Mouse (Mus musculus) heart, embryonic 14.5 days (tissue): ENCODE measurements around the gene Traf4. TPM values are rescaled to one million over a fixed set of nuclear protein-coding genes. Genes with fewer than 3 reads are reported as not detected.

ENCODE experiments used
- ATAC-seq: fragments of 200-750 bp; cut with Nextera tagmentation; 2 replicates; pipeline ENCODE4 v1.8.0; 2017; ENCODE audit warnings: low read depth, moderate TSS enrichment; ENCODE audit not compliant: insufficient number of reproducible peaks, insufficient read depth, low FRiP score
- H3K27ac ChIP-seq, 2 experiments: fragments of 200-500 bp in 1 of 2; fragments of 300-500 bp in 1 of 2; sonication (generic) in 1 of 2; replicated peaks in 1 of 2; 2 replicates each; pipeline ENCODE4 v1.5.1; 2012 to 2014; ENCODE audit warnings: low read depth in 2 of 2, low read length in 2 of 2, control low read depth in 1 of 2, mild to moderate bottlenecking in 1 of 2, mixed read lengths in 1 of 2; ENCODE audit not compliant: control insufficient read depth in 1 of 2, insufficient read depth in 1 of 2
- H3K27me3 ChIP-seq: fragments of 300-500 bp; sonication (generic); 2 replicates; pipeline ENCODE4 v1.6.1; 2014; ENCODE audit warnings: mild to moderate bottlenecking, low read length, control low read depth; ENCODE audit not compliant: control insufficient read depth, insufficient read depth
- H3K36me3 ChIP-seq: fragments of 300-500 bp; sonication (generic); 2 replicates; pipeline ENCODE4 v1.6.1; 2014; ENCODE audit warnings: mild to moderate bottlenecking, control low read depth, low read length, mixed read lengths; ENCODE audit not compliant: control insufficient read depth, insufficient read depth
- H3K4me1 ChIP-seq, 2 experiments: fragments of 200-500 bp in 1 of 2; fragments of 300-500 bp in 1 of 2; sonication (generic) in 1 of 2; 2 replicates each; pipeline ENCODE4 v1.6.1; 2012 to 2014; ENCODE audit warnings: low read length in 2 of 2, control low read depth in 1 of 2, mixed read lengths in 1 of 2; ENCODE audit not compliant: control insufficient read depth in 2 of 2, insufficient read depth in 2 of 2
- H3K4me2 ChIP-seq: fragments of 300-500 bp; sonication (generic); 2 replicates; pipeline ENCODE4 v1.6.1; 2014; ENCODE audit warnings: mild to moderate bottlenecking, low read length
- H3K4me3 ChIP-seq, 2 experiments: fragments of 200-500 bp in 1 of 2; fragments of 300-500 bp in 1 of 2; sonication (generic) in 1 of 2; 2 replicates each; pipeline ENCODE4 v1.5.1; 2012 to 2014; ENCODE audit warnings: low read length in 2 of 2, mild to moderate bottlenecking in 2 of 2, control low read depth in 1 of 2, low read depth in 1 of 2, moderate library complexity in 1 of 2; ENCODE audit not compliant: control insufficient read depth in 1 of 2, insufficient read depth in 1 of 2
- H3K9ac ChIP-seq: fragments of 300-500 bp; sonication (generic); 2 replicates; pipeline ENCODE4 v1.6.1; 2014; ENCODE audit warnings: mild to moderate bottlenecking, low read length
- H3K9me3 ChIP-seq: fragments of 300-500 bp; sonication (generic); 2 replicates; pipeline ENCODE4 v1.6.1; 2016; ENCODE audit warnings: low read length, control low read depth; ENCODE audit not compliant: control insufficient read depth
- WGBS: fragments of 180-500 bp; shearing (Covaris S2); extraction: QIAGEN DNeasy Blood & Tissue Kit; methylation state at CpG from one replicate; pipeline ENCODE4 v1.1.7; 2014; 5-methylcytosine and 5-hydroxymethylcytosine counted together
- polyA plus RNA-seq: library from polyadenylated mRNA; unstranded; fragments of >200 nt; fragmentation: Nextera tagmentation; extraction: Ambion mirVana; gene quantifications from 2 replicates; pipeline ENCODE4 v1.2.1, GENCODE M21; 2014

Traf4 gene
- polyA plus RNA-seq, 1 experiment from 2014 or later, result 25.6 TPM

DNA sequence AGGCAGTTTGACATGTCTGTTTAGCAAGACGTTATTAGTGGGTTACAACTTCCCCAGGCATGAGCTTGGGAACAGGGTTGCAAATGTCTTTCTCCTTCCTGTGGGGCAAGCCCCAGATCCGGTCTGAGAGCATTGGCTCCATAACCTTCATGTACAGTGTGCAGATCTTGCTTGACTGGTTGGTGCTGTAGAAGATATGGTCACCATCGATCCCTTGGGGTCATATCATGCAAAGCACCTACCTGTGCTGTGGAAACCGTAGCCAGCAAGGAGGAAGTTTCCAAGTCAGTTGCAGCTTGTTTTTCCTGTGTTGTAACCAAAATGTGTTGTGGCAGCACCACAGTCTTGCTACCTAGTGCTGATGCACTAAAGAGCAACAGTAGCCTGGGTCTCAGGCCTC is 38.6 kb downstream of the Traf4 start:
- 79% methylated on average over 4 of the region's 4 CpGs for WGBS
- Histone ChIP-seq H3K4me1 (peaks cover 3 to 30% of the 10 kb centered on the region in 2 experiments), H3K9me3 (no peaks in the 10 kb centered on the region), H3K4me3 (no peak overlapping the region), H3K36me3 (0 out of 2 replicates have a peak, but pooled peaks cover 6% of the 10 kb centered on the region), H3K27me3 (no peaks in the 10 kb centered on the region), H3K27ac (no peak overlapping the region), H3K4me2 (no peak overlapping the region), H3K9ac (no peak overlapping the region)
- no peak for ATAC-seq

DNA sequence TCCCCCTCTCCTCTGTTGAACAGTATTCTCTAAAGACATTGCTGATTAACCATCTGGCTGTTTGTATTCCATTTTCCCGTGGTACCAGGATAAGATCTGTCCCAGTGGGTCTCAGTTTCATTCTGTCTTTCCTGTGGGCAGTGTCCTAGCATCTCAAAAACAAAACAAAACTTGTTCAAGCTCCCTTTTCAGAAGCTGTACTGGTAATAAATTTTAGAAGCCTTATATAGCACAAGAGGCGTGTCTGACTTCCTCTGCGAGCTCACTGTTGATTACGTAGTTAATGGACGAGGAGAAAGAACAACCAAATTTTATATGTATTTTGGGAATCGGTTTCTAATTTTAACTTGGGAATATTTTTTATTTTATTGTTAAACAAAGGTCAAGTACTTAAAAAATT is 39.7 kb downstream of the Traf4 start:
- WGBS, result 74% methylated on average over 6 of the region's 6 CpGs
- H3K4me3 ChIP-seq, result no peak overlapping the region
- no peak overlapping the region for H3K4me2 ChIP-seq
- H3K4me1 ChIP-seq, result peaks cover 3 to 38% of the 10 kb centered on the region in 2 experiments
- no peak overlapping the region for H3K9ac ChIP-seq
- H3K27ac ChIP-seq, result no peak overlapping the region
- no peaks in the 10 kb centered on the region for H3K9me3 ChIP-seq
- no peaks in the 10 kb centered on the region for H3K27me3 ChIP-seq
- ATAC-seq, result no peak
- H3K36me3 ChIP-seq, result 0 out of 2 replicates have a peak, but pooled peaks cover 6% of the 10 kb centered on the region

DNA sequence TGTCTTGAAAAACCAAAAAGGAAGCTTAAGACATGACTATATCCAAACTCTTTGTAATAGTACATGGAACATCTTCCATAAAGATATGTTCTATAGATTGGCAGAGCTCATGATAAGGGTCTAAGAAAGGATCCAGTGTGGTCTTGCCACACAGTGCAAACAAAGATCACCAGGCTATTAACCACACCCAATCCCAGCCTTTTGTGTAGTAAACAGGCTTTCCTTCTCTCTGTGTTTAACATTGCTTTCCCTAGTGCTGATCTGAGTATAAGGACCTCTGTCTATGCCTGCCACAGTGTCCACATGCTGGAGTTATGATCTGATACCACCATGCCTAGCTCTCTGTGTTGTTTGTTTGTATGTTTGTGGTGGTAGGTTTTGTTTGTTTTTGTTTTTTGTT is 41.6 kb downstream of the Traf4 start:
- H3K27ac ChIP-seq, result no peak overlapping the region
- 0 out of 2 replicates have a peak, but pooled peaks cover 6% of the 10 kb centered on the region for H3K36me3 ChIP-seq
- H3K4me2 ChIP-seq, result no peak overlapping the region
- peaks cover 0 to 43% of the 10 kb centered on the region in 2 experiments; a peak in 3 of 4 replicates for H3K4me1 ChIP-seq
- H3K9me3 ChIP-seq, result no peaks in the 10 kb centered on the region
- H3K9ac ChIP-seq, result no peak overlapping the region
- H3K27me3 ChIP-seq, result no peaks in the 10 kb centered on the region
- ATAC-seq, result no peak
- H3K4me3 ChIP-seq, result no peak overlapping the region

DNA sequence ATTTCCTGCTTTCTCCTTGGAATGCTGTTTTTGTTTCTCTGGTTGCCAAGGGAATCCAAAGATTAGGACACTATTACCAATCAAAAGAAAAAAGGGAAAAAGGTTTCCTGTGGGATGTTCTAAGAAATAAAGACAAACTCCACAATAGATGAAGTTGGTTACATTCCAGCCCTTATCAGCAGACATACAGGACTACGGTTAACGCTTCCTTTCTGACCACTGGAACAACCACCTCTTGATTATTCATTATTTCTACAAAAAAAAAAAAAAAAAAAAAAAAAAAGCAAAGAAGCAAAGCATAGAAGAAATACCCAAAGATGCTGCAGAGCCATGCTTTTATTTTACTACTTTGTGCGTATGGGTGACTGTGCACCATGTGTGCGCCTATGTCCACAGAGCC is 42.6 kb downstream of the Traf4 start:
- H3K27ac ChIP-seq, result no peak overlapping the region
- ATAC-seq, result no peak
- H3K4me1 ChIP-seq, result peaks cover 0 to 43% of the 10 kb centered on the region in 2 experiments; a peak in 3 of 4 replicates
- no peak overlapping the region for H3K4me3 ChIP-seq
- no peak overlapping the region for H3K9ac ChIP-seq
- no peaks in the 10 kb centered on the region for H3K27me3 ChIP-seq
- WGBS, result 77% methylated on average over 4 of the region's 4 CpGs
- H3K9me3 ChIP-seq, result no peaks in the 10 kb centered on the region
- no peak overlapping the region for H3K4me2 ChIP-seq
- H3K36me3 ChIP-seq, result 0 out of 2 replicates have a peak, but pooled peaks cover 6% of the 10 kb centered on the region

DNA sequence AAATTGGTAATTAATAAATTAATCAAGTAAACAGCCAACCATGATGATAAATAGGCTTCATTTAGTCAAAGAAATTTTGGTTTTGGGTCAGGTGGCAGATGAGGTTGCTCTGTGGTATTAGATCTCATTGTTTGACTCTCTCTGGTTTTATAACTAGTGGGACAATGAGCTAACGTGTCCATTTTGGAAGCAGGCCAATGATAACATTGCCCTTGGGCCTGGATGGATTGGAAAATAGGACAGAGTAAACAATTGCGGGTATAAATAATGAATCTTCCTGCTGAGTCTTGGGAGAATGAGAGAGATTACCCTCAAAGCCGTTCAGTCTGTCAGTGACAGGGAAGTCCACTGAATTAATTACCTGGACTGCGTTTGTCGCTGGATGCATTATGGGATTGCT is 44.2 kb downstream of the Traf4 start:
- no peak overlapping the region for H3K4me2 ChIP-seq
- WGBS, result 61% methylated on average over 5 of the region's 5 CpGs
- H3K27me3 ChIP-seq, result no peaks in the 10 kb centered on the region
- no peak for ATAC-seq
- H3K4me1 ChIP-seq, result peaks cover 0 to 44% of the 10 kb centered on the region in 2 experiments; a peak in 3 of 4 replicates
- no peak overlapping the region for H3K9ac ChIP-seq
- H3K4me3 ChIP-seq, result no peak overlapping the region
- H3K9me3 ChIP-seq, result no peaks in the 10 kb centered on the region
- H3K36me3 ChIP-seq, result no peaks in the 10 kb centered on the region
- no peak overlapping the region for H3K27ac ChIP-seq

DNA sequence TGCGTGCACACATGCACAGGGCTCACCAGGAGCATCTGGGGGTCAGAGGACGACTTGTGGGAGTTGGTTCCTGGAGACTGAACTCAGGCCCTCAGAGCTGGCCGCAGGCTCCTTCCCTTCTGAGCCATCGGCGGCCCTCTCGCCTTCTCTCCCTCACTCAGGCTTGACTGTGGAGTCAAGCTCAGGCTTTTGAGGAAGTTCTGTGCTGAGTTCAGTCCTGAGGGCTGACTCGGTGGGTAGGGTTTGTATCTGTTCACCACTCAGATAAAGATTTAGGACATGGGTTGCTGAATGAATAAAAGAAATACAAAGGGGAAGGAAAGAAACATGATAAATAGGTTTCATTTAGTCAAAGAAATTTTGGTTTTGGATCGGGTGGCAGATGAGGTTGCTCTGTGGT is 45.5 kb downstream of the Traf4 start:
- Histone ChIP-seq H3K27ac (no peak overlapping the region), H3K27me3 (no peaks in the 10 kb centered on the region), H3K36me3 (no peaks in the 10 kb centered on the region), H3K9me3 (no peaks in the 10 kb centered on the region), H3K4me3 (no peak overlapping the region), H3K4me2 (no peak overlapping the region), H3K9ac (no peak overlapping the region), H3K4me1 (peaks cover 0 to 46% of the 10 kb centered on the region in 2 experiments; a peak in 3 of 4 replicates)
- 60% methylated on average over 8 of the region's 8 CpGs for WGBS
- ATAC-seq, result no peak

DNA sequence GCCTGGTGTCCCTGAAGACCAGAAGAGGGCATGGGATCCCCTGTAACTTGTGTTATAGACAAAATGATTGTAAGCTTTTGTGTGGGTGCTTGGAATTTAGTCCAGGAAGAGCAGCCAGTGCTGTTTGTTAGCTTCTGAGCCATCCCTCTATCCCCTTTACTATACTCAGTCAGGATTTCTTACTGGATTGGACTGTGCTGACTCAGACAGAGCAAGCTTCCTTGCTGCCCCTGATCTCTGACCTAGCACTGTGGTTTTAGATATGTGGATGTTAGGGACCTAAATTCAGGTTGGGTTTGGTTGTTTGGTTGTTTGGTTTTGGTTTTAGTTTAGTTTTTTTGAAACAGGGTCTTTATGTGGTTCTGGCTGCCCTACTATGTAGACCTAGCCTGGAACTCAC is 46.9 kb downstream of the Traf4 start:
- ATAC-seq, result no peak
- Histone ChIP-seq H3K27ac (no peak overlapping the region), H3K27me3 (no peaks in the 10 kb centered on the region), H3K4me1 (peaks cover 2 to 52% of the 10 kb centered on the region in 2 experiments; a peak in 3 of 4 replicates), H3K9ac (no peak overlapping the region), H3K36me3 (no peaks in the 10 kb centered on the region), H3K9me3 (no peaks in the 10 kb centered on the region), H3K4me3 (no peak overlapping the region), H3K4me2 (no peak overlapping the region)

DNA sequence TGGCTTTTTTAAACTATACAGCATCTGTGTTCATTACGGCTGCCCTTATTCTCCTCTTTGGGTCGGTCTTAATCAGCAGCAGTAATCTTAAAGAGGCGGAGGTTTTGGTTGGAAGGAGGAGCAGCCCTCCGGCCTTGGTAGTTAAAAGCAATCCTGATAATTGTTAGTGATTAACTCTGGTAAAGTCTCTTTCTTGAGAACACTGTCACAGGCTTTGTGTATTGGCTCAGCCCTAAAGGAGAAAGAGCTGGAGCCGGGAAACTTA is 49.3 kb downstream of the Traf4 start:
- H3K27me3 ChIP-seq, result no peaks in the 10 kb centered on the region
- WGBS, result 15% methylated on average over 5 of the region's 5 CpGs
- peaks cover 2 to 44% of the 10 kb centered on the region in 2 experiments; a peak in 3 of 4 replicates for H3K4me1 ChIP-seq
- peak overlapping the region; percentile 76 for H3K9ac ChIP-seq
- ATAC-seq, result no peak
- H3K9me3 ChIP-seq, result no peaks in the 10 kb centered on the region
- no peaks in the 10 kb centered on the region for H3K36me3 ChIP-seq
- peak overlapping the region; percentile 54 to 74 for H3K4me3 ChIP-seq
- peak overlapping the region in 1 of 2 experiments; percentile 71; a peak in 1 of 4 replicates for H3K27ac ChIP-seq
- peak overlapping the region; percentile 82 for H3K4me2 ChIP-seq
